Mouse (Mus musculus) left cerebral cortex, postnatal 25 days (tissue): ENCODE results near the gene Tmc6. TPM values are rescaled to one million over a fixed set of nuclear protein-coding genes. Genes with fewer than 3 reads are reported as not detected.

ENCODE experiments used
- DNase-seq, 2 experiments: peaks; one replicate each; pipeline ENCODE4 v3.0.0; 2022; ENCODE audit warnings: low spot score in 2 of 2, mixed read lengths in 1 of 2
- intact Hi-C: fragments of 180-260 bp; cut with DNase I; formaldehyde crosslinking; loops from one replicate; pipeline ENCODE4 v1.15.1; 2025
- total RNA-seq, 2 experiments: library from RNA; stranded (reverse); gene quantifications; 2 replicates each; pipeline ENCODE4 v1.2.3; 2021

Gene Tmc6
- total RNA-seq, 2 experiments from 2014 or later: 4.2 to 6.2 TPM

DNA sequence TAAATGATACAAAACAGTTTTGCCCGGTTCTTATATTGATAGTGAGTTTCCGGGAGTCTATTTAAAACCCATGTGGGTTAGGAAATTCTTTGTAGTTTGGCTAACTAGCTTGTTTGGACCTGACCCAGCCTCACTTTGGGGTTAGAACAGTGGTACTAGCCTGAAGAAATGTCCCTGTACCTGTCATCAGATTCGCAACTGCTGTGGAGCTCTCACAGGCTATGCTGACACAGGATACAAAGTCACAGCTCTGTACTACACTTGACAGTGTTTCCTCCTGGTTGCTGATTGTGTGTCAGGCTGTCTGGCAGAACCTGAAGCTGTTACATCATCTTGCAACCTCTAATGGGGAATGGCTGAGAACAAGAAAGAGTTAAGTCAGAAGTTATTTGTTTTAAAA lies 52.7 kb downstream of the Tmc6 start:
- intact Hi-C loops: no loop called here
- no peak for DNase-seq

DNA sequence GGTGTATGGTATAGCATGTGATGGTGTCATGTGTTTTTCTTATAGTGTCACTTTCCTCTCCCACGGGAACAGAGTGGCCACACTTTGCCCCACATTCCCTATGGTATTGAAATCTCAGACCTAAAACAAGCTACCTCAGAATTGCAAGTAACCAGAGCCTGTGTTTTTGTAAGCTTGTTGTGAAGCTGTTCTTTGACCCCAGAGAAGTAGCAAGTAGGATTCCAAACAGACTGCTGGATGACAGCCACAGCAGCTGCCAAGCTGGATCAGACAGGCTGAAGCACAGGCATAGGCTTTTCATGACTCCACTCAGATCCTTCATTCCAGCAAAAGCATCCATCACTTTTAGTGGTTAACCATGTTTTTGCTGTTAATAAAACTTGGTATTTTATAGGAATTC lies 53.2 kb downstream of the Tmc6 start:
- no peak for DNase-seq
- intact Hi-C loops: no loop called here

DNA sequence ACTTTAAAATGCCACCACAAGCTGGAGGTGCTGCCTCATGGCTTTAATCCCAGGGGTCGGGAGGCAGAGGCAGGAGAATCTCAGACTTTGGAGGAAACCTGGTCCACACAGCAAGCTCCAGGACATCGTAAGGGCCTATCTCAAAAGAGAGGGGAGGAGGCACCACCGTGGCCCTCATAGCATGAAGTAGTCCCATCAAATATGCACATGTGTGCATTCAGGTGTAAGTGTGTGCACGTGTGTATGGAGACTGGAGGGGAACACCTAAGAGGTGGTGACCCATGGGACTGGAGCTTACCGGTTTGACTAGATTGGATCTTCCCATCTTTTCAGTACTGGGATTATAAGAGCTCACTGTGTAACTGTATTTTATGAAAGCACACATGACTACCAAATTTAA lies 53.8 kb downstream of the Tmc6 start:
- no peak for DNase-seq
- intact Hi-C loops: no loop called here

DNA sequence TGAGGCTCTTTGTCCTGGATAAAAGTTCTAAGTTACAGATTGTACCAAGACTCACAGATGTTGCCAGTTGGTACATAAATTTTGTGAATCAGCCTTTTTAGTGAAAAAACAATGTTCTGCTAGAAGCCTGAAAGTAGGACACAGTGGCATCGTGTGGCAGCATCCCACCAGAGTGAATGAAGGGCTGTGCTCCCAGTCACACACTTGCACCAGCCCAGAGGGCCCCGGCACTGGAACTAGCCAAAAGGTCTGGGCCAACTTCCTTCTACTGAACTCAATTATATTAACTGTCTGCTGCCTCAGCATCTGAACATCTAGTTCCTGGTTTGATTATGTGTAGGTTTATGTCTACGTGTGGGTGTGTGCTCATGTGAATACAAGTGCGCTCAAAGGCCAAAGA lies 55.0 kb downstream of the Tmc6 start:
- DNase-seq: no peak
- intact Hi-C loops: no loop called here

DNA sequence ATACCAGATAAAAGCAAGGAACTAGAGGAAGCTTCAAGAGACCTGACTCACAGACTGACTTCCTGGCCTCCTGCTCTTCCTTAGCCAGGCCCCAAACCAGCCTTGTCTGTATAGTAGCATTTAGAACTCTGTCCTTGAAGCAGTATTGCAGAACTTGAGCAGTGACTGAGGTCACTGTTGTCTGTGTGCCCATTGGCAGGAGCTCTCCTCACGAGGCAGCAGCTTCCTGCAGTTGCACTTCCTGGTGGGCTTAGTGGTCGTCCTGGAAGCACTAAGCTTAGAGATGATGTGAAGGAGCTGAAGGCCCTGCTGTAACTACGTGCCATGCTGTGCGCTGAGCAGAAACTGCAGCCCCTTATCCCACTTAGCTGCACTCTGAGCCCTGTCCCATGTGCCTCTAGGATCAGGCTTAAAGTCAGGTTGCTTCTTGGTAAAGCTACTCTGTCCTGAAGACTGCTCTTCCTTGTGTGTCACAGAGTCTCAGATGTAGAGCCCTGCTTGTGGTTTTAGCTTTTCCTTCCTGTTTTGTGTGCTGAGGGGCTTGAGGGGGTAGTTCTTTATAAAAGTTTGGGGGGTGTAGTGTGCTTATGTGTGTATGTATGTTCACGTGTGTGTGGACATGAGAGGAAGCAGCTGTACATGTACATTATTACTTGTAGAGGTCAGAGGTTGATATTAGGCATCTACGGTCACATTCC lies 57.2 kb downstream of the Tmc6 start:
- intact Hi-C loops: no loop called here
- DNase-seq: no peak

DNA sequence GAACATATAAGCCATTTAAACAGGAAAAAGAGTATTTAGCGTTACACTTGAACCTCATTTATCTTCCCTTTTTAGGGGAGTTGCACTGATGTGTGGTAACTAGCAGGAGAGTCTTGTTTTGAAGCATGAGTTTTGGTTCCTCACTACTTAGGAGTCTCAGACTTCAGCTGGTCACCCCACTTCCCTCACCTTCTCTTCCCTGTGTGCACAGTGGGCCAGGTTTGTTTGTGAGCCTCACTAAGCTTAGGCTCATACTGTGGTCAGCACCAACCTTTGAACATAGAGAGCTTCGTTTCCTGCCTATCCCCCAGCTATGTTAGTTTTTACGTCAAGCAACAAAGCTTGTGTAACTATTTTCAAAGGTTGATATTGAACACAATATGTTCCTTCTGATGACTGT lies 63.2 kb downstream of the Tmc6 start:
- intact Hi-C loops: no loop called here
- DNase-seq: no peak

Other genes with a start within 250 kb of the Tmc6 start
- 10 to 100 TPM; 53.4 to 55.2 TPM for gene Tnrc6c, start 127.9 kb downstream of the Tmc6 start, total RNA-seq
- 1 to 10 TPM in 1 of 2 experiments, under 1 TPM in 1; 0.60 to 1.1 TPM for gene Tmc8, start 122 bp downstream of the Tmc6 start, total RNA-seq
- under 1 TPM in 1 of 2 experiments, not detected in 1; 0.53 TPM for gene 6030468B19Rik, start 15.5 kb upstream of the Tmc6 start, total RNA-seq
- 1 to 10 TPM; 1.7 to 2.4 TPM for gene Gm20708, start 27.5 kb upstream of the Tmc6 start, total RNA-seq
- gene Syngr2, start 27.5 kb upstream of the Tmc6 start, total RNA-seq: 10 to 100 TPM; 11.6 to 14.0 TPM
- gene Afmid, start 43.7 kb upstream of the Tmc6 start, total RNA-seq: 1 to 10 TPM; 4.6 to 6.7 TPM
- gene Tk1, start 43.9 kb upstream of the Tmc6 start, total RNA-seq: under 1 TPM; 0.60 to 0.94 TPM
- 1 to 10 TPM in 1 of 2 experiments, under 1 TPM in 1; 0.62 to 1.2 TPM for gene Birc5, start 67.1 kb upstream of the Tmc6 start, total RNA-seq
- under 1 TPM in 1 of 2 experiments, not detected in 1; 0.23 TPM for gene Tmem235, start 78.6 kb upstream of the Tmc6 start, total RNA-seq
- gene Tha1, start 91.3 kb upstream of the Tmc6 start, total RNA-seq: 1 to 10 TPM; 3.8 to 4.0 TPM
- gene Socs3, start 187.8 kb upstream of the Tmc6 start, total RNA-seq: 1 to 10 TPM; 3.8 to 4.3 TPM
- 10 to 100 TPM; 85.6 to 88.1 TPM for gene Pgs1, start 204.1 kb upstream of the Tmc6 start, total RNA-seq